Mouse (Mus musculus) retina, postnatal 1 day (tissue): ENCODE results near the gene Abcf2.

Experiments
- DNase-seq: peaks from one replicate; pipeline ENCODE4 v3.0.0-alpha.2; 2012

Gene Abcf2

GRCm38 (mm10) chr5:24601911-24602750 lies 24.9 kb upstream of the Abcf2 start:
- DNase-seq, result peak; percentile 88

DNA sequence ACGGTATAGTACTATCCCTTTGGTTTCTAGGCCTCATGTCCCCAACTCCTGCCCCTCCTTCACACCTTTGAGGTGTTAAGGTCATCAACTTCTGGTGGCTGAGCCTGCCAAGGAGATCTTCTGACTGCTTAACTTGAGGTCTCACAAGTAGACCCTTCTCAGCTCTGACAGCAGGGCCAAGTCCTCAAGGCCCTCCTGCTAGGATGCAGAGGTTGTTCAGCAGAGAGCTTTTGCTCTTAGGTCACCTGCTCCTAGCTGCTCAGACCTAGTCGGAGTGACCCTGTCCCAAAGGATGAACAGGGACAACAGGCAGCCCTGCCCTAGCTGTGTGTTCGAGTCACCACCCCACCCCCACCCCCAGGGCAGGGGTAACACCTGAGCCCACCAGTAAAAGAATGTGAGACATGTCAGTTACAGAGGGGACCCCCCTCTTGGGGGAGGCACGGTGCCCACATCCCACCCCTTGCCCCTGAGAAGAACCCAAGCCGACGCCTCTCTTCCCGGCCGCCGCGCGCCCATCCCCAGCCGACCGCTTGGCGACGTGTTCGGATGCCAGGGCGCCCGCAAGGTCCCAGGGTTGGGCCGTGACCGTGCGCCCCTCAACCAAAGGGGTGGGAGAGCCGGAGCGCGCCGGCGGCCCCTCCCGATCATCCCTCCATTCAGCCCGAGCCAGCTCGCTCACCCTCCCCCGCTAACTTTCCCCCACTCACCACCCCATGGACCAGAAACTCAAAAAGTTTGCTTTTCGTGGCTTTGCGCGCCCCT lies 24.0 kb upstream of the Abcf2 start:
- peak; percentile 11 for DNase-seq

- no peak for DNase-seq
Measured at GRCm38 (mm10) chr5:24600236-24600635, 23.0 kb upstream of the Abcf2 start.

- no peak for DNase-seq
Measured at GRCm38 (mm10) chr5:24599137-24599536, 21.9 kb upstream of the Abcf2 start.

DNA sequence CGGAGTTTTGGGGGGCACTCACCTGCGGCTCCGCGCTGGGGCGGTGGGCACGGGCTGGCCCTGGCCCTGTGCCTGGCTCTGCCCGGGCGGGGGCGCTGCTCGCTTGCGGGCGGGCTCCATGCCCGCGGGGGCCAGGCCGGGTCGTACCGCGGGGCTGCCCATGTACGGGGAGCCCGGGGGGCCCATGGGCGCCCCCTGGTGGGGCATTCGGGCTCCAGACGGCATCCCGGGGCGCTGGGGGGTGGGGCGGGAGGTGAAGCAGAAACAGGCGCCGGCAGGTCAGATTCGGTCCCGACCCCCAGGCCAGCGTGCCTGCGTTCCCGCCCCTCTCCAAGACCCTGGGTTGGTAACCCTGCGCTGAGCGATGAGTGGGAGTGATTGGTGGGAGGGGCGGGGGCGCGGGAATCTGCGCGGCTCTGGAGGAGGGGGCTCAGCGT lies 21.3 kb upstream of the Abcf2 start:
- peak; percentile 76 for DNase-seq

- peak; percentile 11 for DNase-seq
Measured at GRCm38 (mm10) chr5:24597901-24598569, 20.8 kb upstream of the Abcf2 start.

- DNase-seq, result peak; percentile 89
Measured at GRCm38 (mm10) chr5:24597221-24597728, 20.0 kb upstream of the Abcf2 start.

DNA sequence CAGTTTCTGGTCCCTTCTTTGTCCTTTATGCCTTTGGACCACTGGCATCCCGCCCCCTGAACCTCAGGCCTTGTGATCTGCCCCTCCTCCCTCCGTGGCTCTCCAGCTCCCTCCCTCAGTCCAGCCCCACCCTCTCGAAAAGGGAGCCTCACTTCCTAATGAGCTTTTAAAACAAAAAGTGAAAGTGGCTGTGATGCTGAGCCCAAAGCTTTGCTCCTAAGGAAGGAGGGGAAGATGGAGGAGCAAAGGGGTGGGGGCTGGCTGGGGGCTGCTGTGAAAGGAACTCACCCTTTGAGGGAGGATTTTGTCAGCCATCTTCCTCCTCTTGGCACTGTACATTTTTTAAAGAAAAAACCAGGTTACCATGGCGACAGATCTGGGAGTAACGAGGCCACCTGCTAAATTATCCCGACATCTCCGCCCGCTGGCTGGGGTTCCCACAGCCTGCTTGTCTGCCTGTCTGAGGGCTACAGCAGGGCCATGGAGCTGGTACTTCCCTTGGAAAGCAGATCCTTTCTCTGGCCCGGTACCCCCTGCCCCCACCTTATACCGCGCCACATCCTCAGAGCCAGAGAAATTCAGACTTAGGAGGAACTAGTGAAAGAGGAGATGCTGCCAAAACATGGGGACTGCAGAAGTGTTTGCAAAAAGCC lies 19.4 kb upstream of the Abcf2 start:
- peak; percentile 53 for DNase-seq

GRCm38 (mm10) chr5:24595786-24596380 lies 18.6 kb upstream of the Abcf2 start:
- peak; percentile 16 for DNase-seq

DNA sequence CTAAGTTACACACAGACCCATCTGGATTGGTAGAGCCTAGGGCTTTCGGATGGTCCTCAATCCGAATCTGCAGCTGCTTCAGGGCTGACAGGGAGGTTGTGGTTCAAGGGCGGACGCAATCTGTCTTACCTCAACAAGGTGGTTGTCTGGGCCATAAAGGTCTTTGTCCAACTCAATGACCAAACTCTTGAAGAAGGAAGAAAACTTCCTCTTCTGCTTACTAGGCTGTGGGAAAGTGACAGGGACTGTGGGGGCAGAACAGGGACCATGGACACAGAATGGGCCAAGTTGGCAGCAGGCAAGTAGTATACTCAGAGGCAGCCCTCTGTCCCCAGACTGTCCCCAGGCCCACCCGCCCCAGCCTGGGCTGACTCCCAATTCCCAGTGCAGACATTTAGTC lies 18.0 kb upstream of the Abcf2 start:
- no peak for DNase-seq

DNA sequence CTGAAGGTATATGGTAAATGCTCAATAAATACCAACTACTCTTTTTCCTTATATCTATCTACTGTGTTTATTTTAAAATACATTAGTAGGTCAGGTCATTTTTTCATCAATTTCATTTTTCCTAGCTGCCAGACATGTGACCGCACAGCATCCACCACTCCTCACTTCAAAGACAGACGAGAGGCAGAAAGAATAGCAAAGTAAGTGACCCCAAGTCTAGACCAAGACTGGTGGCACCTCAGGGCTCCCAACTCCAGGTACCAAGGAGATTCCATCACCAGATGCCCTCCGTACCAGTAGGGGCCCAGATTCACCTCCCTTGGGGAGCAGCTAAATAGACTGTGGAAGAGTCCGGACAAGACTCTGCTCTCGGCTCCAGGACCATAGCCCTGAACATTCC lies 17.1 kb upstream of the Abcf2 start:
- no peak for DNase-seq

DNA sequence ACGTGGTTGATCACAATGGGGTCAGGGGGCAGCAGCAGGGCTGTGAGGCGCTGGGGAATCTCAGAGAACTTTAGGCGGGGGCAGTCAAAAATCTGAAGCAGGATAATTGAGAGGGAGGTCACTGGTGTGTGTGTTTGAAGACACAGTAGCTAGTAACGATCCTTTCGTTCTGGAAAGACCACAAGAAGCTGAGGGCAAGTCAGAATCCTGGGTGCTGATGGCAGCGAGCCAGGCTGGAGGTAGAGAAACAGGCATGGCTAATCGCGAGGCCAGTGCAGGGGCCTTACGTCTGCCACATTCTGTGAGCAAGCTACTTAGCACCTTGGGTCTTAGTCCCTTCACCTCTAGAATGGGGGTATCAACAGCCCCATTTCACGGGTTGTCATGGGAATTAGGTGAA lies 16.7 kb upstream of the Abcf2 start:
- DNase-seq, result no peak

- DNase-seq, result no peak
Measured at GRCm38 (mm10) chr5:24593230-24593629, 16.0 kb upstream of the Abcf2 start.

DNA sequence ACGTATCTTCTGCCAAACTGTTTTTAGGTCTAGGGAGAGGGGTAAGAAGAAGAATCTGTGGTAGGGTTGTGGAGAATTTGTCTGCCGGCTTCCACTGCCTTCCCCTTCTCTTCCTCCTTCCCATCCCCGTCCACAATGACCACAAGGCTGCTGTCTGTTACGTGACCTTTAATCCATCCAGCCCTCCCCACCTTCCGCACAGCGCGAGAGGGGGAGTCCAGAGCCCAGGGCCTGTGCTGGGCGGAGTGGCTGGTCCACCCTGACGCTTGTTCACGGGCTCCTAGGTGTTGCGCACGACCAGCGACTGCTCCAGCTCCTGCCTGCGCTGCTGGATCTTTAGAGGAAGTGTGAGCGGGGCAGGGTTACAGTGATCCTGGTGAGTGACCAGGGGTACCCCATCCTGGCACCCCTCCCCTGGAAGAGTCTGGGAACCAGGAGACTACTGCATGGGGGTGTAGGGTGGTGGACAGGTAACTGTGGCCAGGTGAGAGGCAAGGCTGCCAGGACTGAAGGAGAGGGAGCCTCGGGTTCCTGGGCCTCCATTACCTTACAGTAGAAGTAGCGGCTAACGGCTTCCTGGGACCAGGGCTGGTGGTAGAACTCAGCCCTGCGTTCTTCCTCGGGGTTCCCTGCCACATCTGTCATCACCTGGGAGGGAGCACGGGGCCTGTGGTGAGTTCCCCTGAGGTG lies 15.3 kb upstream of the Abcf2 start:
- no peak for DNase-seq

- DNase-seq, result no peak
Measured at GRCm38 (mm10) chr5:24591796-24592470, 14.7 kb upstream of the Abcf2 start.

DNA sequence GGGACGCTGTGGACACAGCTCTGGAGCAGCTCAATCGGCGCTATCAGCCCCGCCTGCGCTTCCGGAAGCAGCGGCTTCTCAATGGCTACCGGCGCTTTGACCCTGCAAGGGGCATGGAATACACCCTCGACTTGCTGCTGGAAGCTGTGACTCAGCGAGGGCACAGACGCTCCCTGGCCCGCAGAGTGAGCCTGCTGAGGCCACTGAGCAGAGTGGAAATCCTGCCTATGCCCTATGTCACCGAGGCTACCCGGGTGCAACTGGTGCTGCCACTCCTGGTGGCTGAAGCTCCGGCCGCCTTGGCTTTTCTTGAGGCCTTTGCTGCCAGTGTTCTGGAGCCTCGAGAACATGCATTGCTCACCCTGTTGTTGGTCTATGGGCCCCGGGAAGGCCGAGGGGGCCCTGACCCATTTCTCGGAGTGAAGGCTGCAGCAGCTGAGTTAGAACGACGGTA lies 14.0 kb upstream of the Abcf2 start:
- DNase-seq, result no peak

DNA sequence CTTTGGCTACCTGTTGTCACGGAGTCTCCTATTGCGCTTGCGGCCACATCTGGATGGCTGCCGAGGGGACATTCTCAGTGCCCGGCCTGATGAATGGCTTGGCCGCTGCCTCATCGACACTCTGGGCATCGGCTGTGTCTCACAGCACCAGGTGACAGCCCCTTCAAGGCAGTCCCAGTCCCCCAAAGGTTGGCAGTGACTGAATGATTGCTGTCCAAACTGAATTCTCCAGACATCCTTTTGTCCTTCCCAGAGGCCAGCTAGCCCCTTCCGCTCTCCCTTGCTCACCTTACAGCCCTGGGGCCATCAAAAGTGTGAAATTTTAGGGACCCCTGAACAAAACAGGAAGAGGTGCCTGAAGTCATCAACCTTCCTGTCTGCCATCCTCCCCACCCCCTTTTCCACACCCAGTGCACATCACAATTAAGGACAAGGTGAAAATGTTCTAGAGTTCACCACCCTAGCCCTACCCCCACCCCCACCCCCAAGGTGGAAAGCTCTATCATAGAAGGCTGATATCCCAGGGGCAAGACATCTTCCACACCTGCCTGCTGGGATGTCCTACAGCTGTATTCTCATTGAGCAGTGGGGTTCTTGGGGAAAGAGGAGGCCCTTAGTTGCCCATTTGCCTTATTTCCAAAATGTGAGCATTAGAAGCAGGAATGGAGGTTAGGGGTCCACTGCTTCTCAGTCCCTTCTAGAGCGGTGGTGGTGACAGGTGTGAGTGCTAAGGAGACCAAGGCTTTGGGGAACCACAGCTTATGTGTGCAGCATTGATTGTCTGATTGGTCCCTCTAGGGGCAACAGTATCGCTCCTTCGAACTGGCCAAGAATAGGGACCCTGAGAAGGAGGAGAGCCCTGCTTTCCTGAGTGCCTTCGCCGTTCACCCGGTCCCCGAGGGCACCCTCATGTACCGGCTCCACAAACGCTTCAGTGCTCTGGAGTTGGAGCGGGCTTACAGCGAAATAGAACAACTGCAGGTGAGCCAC lies 12.5 kb upstream of the Abcf2 start:
- DNase-seq, result no peak

DNA sequence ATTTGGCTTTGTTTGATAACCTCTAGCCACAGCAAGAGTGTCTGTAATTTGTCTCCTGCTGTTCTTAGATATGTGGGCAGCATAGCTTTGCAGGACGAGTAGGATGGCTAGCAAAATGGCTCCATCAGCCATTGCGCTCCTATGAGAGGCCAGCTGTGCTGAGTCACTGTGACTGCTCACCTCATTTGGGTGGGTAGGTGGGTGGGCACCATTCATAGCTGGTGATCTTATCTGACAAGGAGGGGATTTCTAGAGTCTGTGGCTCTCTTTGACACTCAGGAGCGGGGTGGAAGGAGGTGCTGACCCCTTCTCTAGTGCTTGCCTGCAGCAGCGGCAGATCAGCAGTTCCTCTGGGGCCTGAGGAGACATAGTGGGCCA lies 9.9 kb upstream of the Abcf2 start:
- peak; percentile 35 for DNase-seq

DNA sequence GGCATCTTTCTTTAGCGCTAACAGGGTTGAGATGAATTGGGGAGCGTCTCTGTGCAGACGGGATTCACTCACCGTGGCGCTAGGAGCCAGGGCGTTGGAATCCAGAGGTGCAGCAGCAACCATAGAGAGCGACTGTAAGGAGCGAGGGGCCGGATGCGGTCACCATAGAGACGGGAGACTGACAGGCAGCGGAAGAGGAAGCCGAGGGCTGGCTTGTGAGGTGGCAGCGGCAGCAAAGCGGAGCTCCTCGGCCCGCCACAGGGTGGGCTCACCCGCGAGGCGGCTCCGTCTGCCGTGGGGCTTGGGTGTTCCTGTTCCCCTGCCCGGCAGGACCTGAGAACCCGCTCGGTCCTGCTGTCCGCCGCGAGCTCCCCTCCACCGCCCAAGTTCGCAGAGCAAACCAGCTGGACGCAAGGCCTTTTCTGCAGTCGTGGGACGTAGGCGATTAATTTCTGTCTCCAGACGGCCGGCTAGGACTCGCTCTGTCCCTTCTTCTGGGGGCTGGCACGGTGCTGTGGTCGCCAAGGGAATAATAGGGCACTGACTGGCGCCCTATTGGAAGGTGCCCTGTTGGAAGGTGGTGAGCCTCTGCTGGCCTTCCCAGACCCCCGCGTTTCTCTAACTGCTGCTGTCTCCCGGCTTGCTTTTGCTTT lies 9.4 kb upstream of the Abcf2 start, which contains the start of gene Chpf2:
Chpf2 (plus strand) TSS at position 195 of the 653 bp plus-strand sequence.
- peak; percentile 91 for DNase-seq
